In genomic region chr11:96346916-96347520, GRCm38 (mm10) we compare ENCODE assay signal across 13 mouse cellular contexts. TPM values are rescaled to one million over a fixed set of nuclear protein-coding genes. Genes with fewer than 3 reads are reported as not detected.
DNase-seq lines count a peak whose midpoint lies in the region; ATAC-seq and TF ChIP-seq lines count a peak whose summit lies in the region.
"Had no signal": no experiment of that assay in that cellular context is flagged by ENCODE, and none has a peak within 500 bp of the region (broad histone marks: within the 10 kb centered on the region; RNA-seq: fewer than 3 reads in every experiment).

No protein-coding gene starts in this region.

- intact Hi-C loops in gastrocnemius, adult 2 months (cut with DNase I), result no loop called here

- H3K4me3 ChIP-seq in hindbrain, embryonic 15.5 days, result peak overlapping the region; percentile 43; the same call in 1 of the 2 replicates
- no peak overlapping the region for H3K4me3 ChIP-seq in kidney, embryonic 16.5 days (ENCODE audit: low read length)
- H3K4me3 ChIP-seq in stomach, embryonic 14.5 days (ENCODE audit: low read depth, low read length), result no peak overlapping the region
- H3K4me3 ChIP-seq in midbrain, postnatal 0 days (ENCODE audit: low read depth, low read length), result no peak overlapping the region
- H3K4me3 ChIP-seq in gastrocnemius, adult 2 months, result no peak overlapping the region
- H3K4me3 ChIP-seq: megakaryocyte, embryonic 14.5 days had no signal

- H3K9ac ChIP-seq in hindbrain, embryonic 15.5 days, result no peak overlapping the region
- H3K9ac ChIP-seq in kidney, embryonic 16.5 days (replicated peaks; ENCODE audit: low read length), result peak overlapping the region; percentile 68
- H3K9ac ChIP-seq in stomach, embryonic 14.5 days (replicated peaks; ENCODE audit: low read depth, low read length), result peak overlapping the region; percentile 2; the same call in 1 of the 2 replicates
- no peak overlapping the region for H3K9ac ChIP-seq in midbrain, postnatal 0 days (replicated peaks; ENCODE audit: low read length, poor library complexity, severe bottlenecking)
- H3K9ac ChIP-seq: heart, embryonic 13.5 days had no signal

- H3K4me2 ChIP-seq in hindbrain, embryonic 15.5 days, result peak overlapping the region; percentile 59
- no peak overlapping the region; the same call in 1 of the 2 replicates for H3K4me2 ChIP-seq in kidney, embryonic 16.5 days (replicated peaks; ENCODE audit: low read depth, low read length)
- peak overlapping the region; percentile 78; the same call in 1 of the 2 replicates for H3K4me2 ChIP-seq in stomach, embryonic 14.5 days (replicated peaks; ENCODE audit: low read depth, low read length)
- H3K4me2 ChIP-seq in midbrain, postnatal 0 days (ENCODE audit: low read depth, low read length, poor library complexity, severe bottlenecking), result no peak overlapping the region

- no peak for TF ChIP-seq CTCF in midbrain, postnatal 0 days (IDR thresholded peaks at IDR 0.05)
- TF ChIP-seq CTCF in gastrocnemius, adult 2 months (IDR thresholded peaks at IDR 0.05), result no peak

- DNase-seq in embryo, embryonic 10.5 days (ENCODE audit: low spot score), result peak; percentile 63
- no peak for DNase-seq in embryo, embryonic 10 days (ENCODE audit: low spot score)
- no peak for DNase-seq in thymus, postnatal 0 days (ENCODE audit: low spot score)
- DNase-seq in midbrain, postnatal 0 days (ENCODE audit: low spot score), result no peak
- no peak for DNase-seq in gastrocnemius, adult 2 months
- DNase-seq: cerebellum, adult 18-20 months; retina, postnatal 1 day had no signal

- peaks cover 21% of the 10 kb centered on the region for H3K27me3 ChIP-seq in hindbrain, embryonic 15.5 days
- no peaks in the 10 kb centered on the region for H3K27me3 ChIP-seq in kidney, embryonic 16.5 days (ENCODE audit: insufficient read depth, low read length)
- H3K27me3 ChIP-seq in stomach, embryonic 14.5 days (ENCODE audit: control insufficient read depth, insufficient read depth, low read length), result 0 out of 2 replicates have a peak, but pooled peaks cover 3% of the 10 kb centered on the region
- H3K27me3 ChIP-seq in midbrain, postnatal 0 days (ENCODE audit: insufficient read depth, low read length), result peaks cover 94% of the 10 kb centered on the region

- WGBS in hindbrain, embryonic 15.5 days, result 15% methylated on average over 5 of the region's 5 CpGs
- 42% methylated on average over 5 of the region's 5 CpGs for WGBS in kidney, embryonic 16.5 days
- WGBS in stomach, embryonic 14.5 days, result 37% methylated on average over 5 of the region's 5 CpGs
- WGBS in midbrain, postnatal 0 days, result 4% methylated on average over 5 of the region's 5 CpGs

- H3K9me3 ChIP-seq in hindbrain, embryonic 15.5 days, result no peaks in the 10 kb centered on the region
- no peaks in the 10 kb centered on the region for H3K9me3 ChIP-seq in kidney, embryonic 16.5 days (ENCODE audit: low read length)
- no peaks in the 10 kb centered on the region for H3K9me3 ChIP-seq in stomach, embryonic 14.5 days (ENCODE audit: control insufficient read depth, low read depth, low read length)
- no peaks in the 10 kb centered on the region for H3K9me3 ChIP-seq in midbrain, postnatal 0 days (ENCODE audit: low read length)
- H3K9me3 ChIP-seq: heart, embryonic 13.5 days had no signal

- peaks cover 65% of the 10 kb centered on the region for H3K4me1 ChIP-seq in hindbrain, embryonic 15.5 days (replicated peaks)
- peaks cover 89% of the 10 kb centered on the region for H3K4me1 ChIP-seq in kidney, embryonic 16.5 days (ENCODE audit: insufficient read depth, low read length)
- H3K4me1 ChIP-seq in stomach, embryonic 14.5 days (ENCODE audit: control insufficient read depth, insufficient read depth, low read length), result peaks cover 54% of the 10 kb centered on the region
- no peaks in the 10 kb centered on the region for H3K4me1 ChIP-seq in midbrain, postnatal 0 days (ENCODE audit: insufficient read depth, low read length)

- H3K36me3 ChIP-seq in hindbrain, embryonic 15.5 days, result no peaks in the 10 kb centered on the region
- peaks cover 28% of the 10 kb centered on the region for H3K36me3 ChIP-seq in kidney, embryonic 16.5 days (ENCODE audit: insufficient read depth, low read length)
- H3K36me3 ChIP-seq in stomach, embryonic 14.5 days (ENCODE audit: control insufficient read depth, insufficient read depth, low read length), result peaks cover 8% of the 10 kb centered on the region; the same call in 1 of the 2 replicates
- no peaks in the 10 kb centered on the region for H3K36me3 ChIP-seq in midbrain, postnatal 0 days (ENCODE audit: insufficient read depth, low read length)
- H3K36me3 ChIP-seq: heart, embryonic 13.5 days had no signal

- no peak for ATAC-seq in hindbrain, embryonic 15.5 days (ENCODE audit: low FRiP score, low read depth)
- ATAC-seq in kidney, embryonic 16.5 days (ENCODE audit: low FRiP score, low TSS enrichment), result no peak
- no peak for ATAC-seq in stomach, embryonic 14.5 days (ENCODE audit: insufficient number of reproducible peaks, insufficient read depth, low FRiP score, low read depth)
- ATAC-seq in midbrain, postnatal 0 days (ENCODE audit: low FRiP score), result no peak

- peak overlapping the region; percentile 96 for H3K27ac ChIP-seq in hindbrain, embryonic 15.5 days (replicated peaks)
- H3K27ac ChIP-seq in kidney, embryonic 16.5 days (ENCODE audit: low read length), result peak overlapping the region; percentile 99
- peak overlapping the region; percentile 100 for H3K27ac ChIP-seq in stomach, embryonic 14.5 days (ENCODE audit: low read length)
- no peak overlapping the region for H3K27ac ChIP-seq in midbrain, postnatal 0 days (ENCODE audit: low read depth, low read length)
- no peak overlapping the region for H3K27ac ChIP-seq in gastrocnemius, adult 2 months

RNA-seq across cellular contexts. Expression of gene Hoxb2, which starts 3.3 kb away (rescaled TPM):
- 26.8 and 32.9 TPM in 2 replicates for polyA plus RNA-seq in hindbrain, embryonic 15.5 days (2015; fragmentation: Nextera tagmentation; extraction: Ambion mirVana)
- polyA plus RNA-seq in kidney, embryonic 16.5 days (2015; fragmentation: Nextera tagmentation; extraction: Ambion mirVana), result 34.4 and 36.1 TPM in 2 replicates
- polyA plus RNA-seq in stomach, embryonic 14.5 days (2014; fragmentation: Nextera tagmentation; extraction: Ambion mirVana), result 23.1 and 25.9 TPM in 2 replicates
- polyA plus RNA-seq in thymus, postnatal 0 days (2015; fragmentation: Nextera tagmentation; extraction: Ambion mirVana), result 1.3 and 1.4 TPM in 2 replicates
- total RNA-seq in midbrain, postnatal 0 days (2014; rRNA removed), result 0.52 and 1.2 TPM in 2 replicates
- polyA plus RNA-seq in midbrain, postnatal 0 days (2015; fragmentation: Nextera tagmentation; extraction: Ambion mirVana), result not detected in 2 replicates
- under 1 TPM; 0.15 to 0.20 TPM for total RNA-seq in gastrocnemius, adult 2 months (2021)
- total RNA-seq: left cerebral cortex, adult 18-20 months had no signal

RNA-seq across cellular contexts. Expression of gene Hoxb1, which starts 18.5 kb away (rescaled TPM):
- polyA plus RNA-seq in hindbrain, embryonic 15.5 days (2015; fragmentation: Nextera tagmentation; extraction: Ambion mirVana), result 0.30 and 0.52 TPM in 2 replicates
- polyA plus RNA-seq in kidney, embryonic 16.5 days (2015; fragmentation: Nextera tagmentation; extraction: Ambion mirVana), result 0.08 and 0.12 TPM in 2 replicates
- 0.22 and 0.32 TPM in 2 replicates for polyA plus RNA-seq in stomach, embryonic 14.5 days (2014; fragmentation: Nextera tagmentation; extraction: Ambion mirVana)
- polyA plus RNA-seq in thymus, postnatal 0 days (2015; fragmentation: Nextera tagmentation; extraction: Ambion mirVana), result not detected in 2 replicates
- not detected in 2 replicates for total RNA-seq in midbrain, postnatal 0 days (2014; rRNA removed)
- polyA plus RNA-seq in midbrain, postnatal 0 days (2015; fragmentation: Nextera tagmentation; extraction: Ambion mirVana), result not detected in 2 replicates
- not detected for total RNA-seq in gastrocnemius, adult 2 months (2021)
- total RNA-seq: left cerebral cortex, adult 18-20 months had no signal

RNA-seq across cellular contexts. Expression of gene Hoxb3, which starts 23.9 kb away (rescaled TPM):
- 12.8 and 13.2 TPM in 2 replicates for polyA plus RNA-seq in hindbrain, embryonic 15.5 days (2015; fragmentation: Nextera tagmentation; extraction: Ambion mirVana)
- polyA plus RNA-seq in kidney, embryonic 16.5 days (2015; fragmentation: Nextera tagmentation; extraction: Ambion mirVana), result 3.7 and 4.3 TPM in 2 replicates
- polyA plus RNA-seq in stomach, embryonic 14.5 days (2014; fragmentation: Nextera tagmentation; extraction: Ambion mirVana), result 3.6 and 4.7 TPM in 2 replicates
- 0.18 and 0.30 TPM in 2 replicates for polyA plus RNA-seq in thymus, postnatal 0 days (2015; fragmentation: Nextera tagmentation; extraction: Ambion mirVana)
- total RNA-seq in midbrain, postnatal 0 days (2014; rRNA removed), result 0.94 and 9.2 TPM in 2 replicates
- polyA plus RNA-seq in midbrain, postnatal 0 days (2015; fragmentation: Nextera tagmentation; extraction: Ambion mirVana), result not detected in 2 replicates
- under 1 TPM; 0.22 to 0.51 TPM for total RNA-seq in gastrocnemius, adult 2 months (2021)
- total RNA-seq: left cerebral cortex, adult 18-20 months had no signal

RNA-seq across cellular contexts. Expression of gene Hoxb4, which starts 29.0 kb away (rescaled TPM):
- polyA plus RNA-seq in hindbrain, embryonic 15.5 days (2015; fragmentation: Nextera tagmentation; extraction: Ambion mirVana), result 3.5 and 3.8 TPM in 2 replicates
- polyA plus RNA-seq in kidney, embryonic 16.5 days (2015; fragmentation: Nextera tagmentation; extraction: Ambion mirVana), result 4.1 and 6.2 TPM in 2 replicates
- 3.5 and 3.7 TPM in 2 replicates for polyA plus RNA-seq in stomach, embryonic 14.5 days (2014; fragmentation: Nextera tagmentation; extraction: Ambion mirVana)
- 0.09 and 0.20 TPM in 2 replicates for polyA plus RNA-seq in thymus, postnatal 0 days (2015; fragmentation: Nextera tagmentation; extraction: Ambion mirVana)
- total RNA-seq in midbrain, postnatal 0 days (2014; rRNA removed), result 0.09 and 0.66 TPM in 2 replicates
- polyA plus RNA-seq in midbrain, postnatal 0 days (2015; fragmentation: Nextera tagmentation; extraction: Ambion mirVana), result not detected in 2 replicates
- under 1 TPM; 0.31 to 0.38 TPM for total RNA-seq in gastrocnemius, adult 2 months (2021)
- total RNA-seq: left cerebral cortex, adult 18-20 months had no signal

RNA-seq across cellular contexts. Expression of gene Hoxb5, which starts 43.9 kb away (rescaled TPM):
- polyA plus RNA-seq in hindbrain, embryonic 15.5 days (2015; fragmentation: Nextera tagmentation; extraction: Ambion mirVana), result 115 and 140 TPM in 2 replicates
- 19.2 and 24.3 TPM in 2 replicates for polyA plus RNA-seq in kidney, embryonic 16.5 days (2015; fragmentation: Nextera tagmentation; extraction: Ambion mirVana)
- 21.2 and 23.3 TPM in 2 replicates for polyA plus RNA-seq in stomach, embryonic 14.5 days (2014; fragmentation: Nextera tagmentation; extraction: Ambion mirVana)
- 0.15 and 0.16 TPM in 2 replicates for polyA plus RNA-seq in thymus, postnatal 0 days (2015; fragmentation: Nextera tagmentation; extraction: Ambion mirVana)
- total RNA-seq in midbrain, postnatal 0 days (2014; rRNA removed), result 1.5 TPM in 1 of 2 replicates, not detected in the other
- polyA plus RNA-seq in midbrain, postnatal 0 days (2015; fragmentation: Nextera tagmentation; extraction: Ambion mirVana), result not detected in 2 replicates
- under 1 TPM; 0.26 to 0.28 TPM for total RNA-seq in gastrocnemius, adult 2 months (2021)
- total RNA-seq: left cerebral cortex, adult 18-20 months had no signal

Comparison
In these comparisons a context has a peak if more than half of its experiments do, and no peak if none do; other contexts are left out.
1. H3K27ac ChIP-seq: peak in hindbrain, embryonic 15.5 days (single experiment), kidney, embryonic 16.5 days (single experiment) and stomach, embryonic 14.5 days (single experiment); none in midbrain, postnatal 0 days (single experiment) and gastrocnemius, adult 2 months (single experiment).
2. H3K4me2 ChIP-seq: peak in hindbrain, embryonic 15.5 days (single experiment) and stomach, embryonic 14.5 days (single experiment); none in kidney, embryonic 16.5 days (single experiment) and midbrain, postnatal 0 days (single experiment).
3. H3K9ac ChIP-seq: peak in kidney, embryonic 16.5 days (single experiment) and stomach, embryonic 14.5 days (single experiment); none in hindbrain, embryonic 15.5 days (single experiment) and midbrain, postnatal 0 days (single experiment).
4. RNA of gene Hoxb2, which starts 3.3 kb away (polyA plus RNA-seq): 34.4 to 36.1 TPM in kidney, embryonic 16.5 days, 26.8 to 32.9 TPM in hindbrain, embryonic 15.5 days and 23.1 to 25.9 TPM in stomach, embryonic 14.5 days; 1.3 to 1.4 TPM in thymus, postnatal 0 days and not detected in midbrain, postnatal 0 days; every median in the first group is over 10 times any median in the second.